Mouse (Mus musculus): ENCODE measurements around the gene Gabpa. TPM values are rescaled to one million over a fixed set of nuclear protein-coding genes. Genes with fewer than 3 reads are reported as not detected.

Gabpa gene
- 45.7 and 46.3 TPM in 2 replicates for polyA plus RNA-seq (2014; fragmentation: Nextera tagmentation; extraction: Ambion mirVana)

DNA sequence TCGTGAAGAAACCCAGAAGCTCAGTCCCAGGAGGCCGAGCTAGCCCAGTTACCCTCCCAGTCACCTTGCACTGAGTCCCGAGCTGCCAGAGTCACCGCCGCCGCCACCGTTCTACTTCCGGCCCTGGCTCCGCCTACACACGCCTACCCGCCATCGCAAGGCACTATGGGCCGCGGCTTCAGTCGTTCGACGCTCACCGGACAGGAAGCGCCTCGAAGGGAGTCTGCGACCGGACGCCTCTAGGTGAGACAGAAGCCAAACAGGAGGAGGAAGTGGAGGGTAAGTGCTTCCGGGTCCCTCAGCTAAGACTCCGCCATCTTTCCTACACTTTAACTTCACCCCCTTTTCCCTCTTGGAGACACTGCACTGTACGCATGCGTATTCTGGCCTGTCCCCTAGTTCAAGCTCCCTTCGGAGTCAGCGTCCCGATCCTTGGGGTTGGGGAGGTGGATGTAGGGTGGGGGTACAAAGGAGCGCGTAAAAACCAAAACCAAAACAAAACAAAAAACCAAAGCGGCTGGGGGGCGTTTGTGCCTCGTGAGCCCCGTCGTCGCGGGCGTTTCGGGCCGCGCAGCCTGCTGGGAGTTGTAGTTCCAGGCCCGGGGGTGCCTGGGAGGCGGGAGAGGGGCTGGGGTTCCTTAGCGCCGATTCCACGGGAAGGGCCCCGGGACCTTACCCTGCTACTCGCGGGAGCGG lies at the start of gene Gabpa:
Gabpa (plus strand) TSS at position 181 of the 696 bp plus-strand sequence.
- Histone ChIP-seq H3K4me1 (replicated peaks; ENCODE audit: control insufficient read depth, insufficient read depth, low read length) (no peaks in the 10 kb centered on the region), H3K9me3 (ENCODE audit: control insufficient read depth, low read length) (no peaks in the 10 kb centered on the region), H3K4me2 (ENCODE audit: low read depth, low read length, severe bottlenecking) (peak within 1 kb of the TSS; percentile 78), H3K36me3 (ENCODE audit: control insufficient read depth, insufficient read depth, low read length) (peaks cover 5% of the 10 kb centered on the region; the same call in 1 of the 2 replicates), H3K4me3 (ENCODE audit: low read depth, low read length) (peak within 1 kb of the TSS; percentile 92), H3K27ac (ENCODE audit: low read depth, low read length) (peak within 1 kb of the TSS; percentile 95), H3K9ac (ENCODE audit: low read length) (peak within 1 kb of the TSS; percentile 98), H3K27me3 (ENCODE audit: control insufficient read depth, insufficient read depth, low read length) (no peaks in the 10 kb centered on the region)
- DNase-seq (ENCODE audit: low spot score), result peak; percentile 94
- peak; percentile 96 for ATAC-seq (replicated peaks; ENCODE audit: low FRiP score)
- WGBS, result under 1% methylated on average over 52 of the region's 52 CpGs

DNA sequence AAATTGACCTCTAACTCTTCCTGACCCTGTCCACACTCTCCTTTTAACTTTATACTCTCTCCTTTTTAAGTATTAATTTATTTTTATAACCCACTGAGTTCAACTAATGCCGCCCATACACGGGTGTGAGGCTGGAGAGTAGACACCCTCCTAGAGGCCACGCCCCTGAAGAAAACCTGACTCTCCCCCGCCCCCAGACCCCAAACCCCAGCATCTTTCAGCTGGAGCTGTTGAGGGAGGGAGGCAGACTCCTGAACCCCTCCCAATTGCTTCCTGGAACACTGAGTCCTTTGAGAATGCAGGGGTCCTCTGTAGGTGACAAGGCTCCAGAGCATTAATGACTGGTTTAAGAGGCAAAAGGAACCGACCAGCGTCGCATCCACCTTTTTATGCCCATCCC lies 49.8 kb upstream of the Gabpa start:
- Histone ChIP-seq H3K4me2 (ENCODE audit: low read depth, low read length, severe bottlenecking) (no peak overlapping the region), H3K36me3 (ENCODE audit: control insufficient read depth, insufficient read depth, low read length) (no peaks in the 10 kb centered on the region; the same call in 1 of the 2 replicates), H3K4me3 (ENCODE audit: low read depth, low read length) (no peak overlapping the region), H3K9me3 (ENCODE audit: control insufficient read depth, low read length) (no peaks in the 10 kb centered on the region), H3K27ac (ENCODE audit: low read depth, low read length) (no peak overlapping the region), H3K4me1 (replicated peaks; ENCODE audit: control insufficient read depth, insufficient read depth, low read length) (no peaks in the 10 kb centered on the region), H3K9ac (ENCODE audit: low read length) (no peak overlapping the region), H3K27me3 (ENCODE audit: control insufficient read depth, insufficient read depth, low read length) (no peaks in the 10 kb centered on the region)
- peak; percentile 60; the same call in 1 of the 2 replicates for ATAC-seq (replicated peaks; ENCODE audit: low FRiP score)
- 10% methylated on average over 7 of the region's 7 CpGs for WGBS
- DNase-seq (ENCODE audit: low spot score), result no peak

DNA sequence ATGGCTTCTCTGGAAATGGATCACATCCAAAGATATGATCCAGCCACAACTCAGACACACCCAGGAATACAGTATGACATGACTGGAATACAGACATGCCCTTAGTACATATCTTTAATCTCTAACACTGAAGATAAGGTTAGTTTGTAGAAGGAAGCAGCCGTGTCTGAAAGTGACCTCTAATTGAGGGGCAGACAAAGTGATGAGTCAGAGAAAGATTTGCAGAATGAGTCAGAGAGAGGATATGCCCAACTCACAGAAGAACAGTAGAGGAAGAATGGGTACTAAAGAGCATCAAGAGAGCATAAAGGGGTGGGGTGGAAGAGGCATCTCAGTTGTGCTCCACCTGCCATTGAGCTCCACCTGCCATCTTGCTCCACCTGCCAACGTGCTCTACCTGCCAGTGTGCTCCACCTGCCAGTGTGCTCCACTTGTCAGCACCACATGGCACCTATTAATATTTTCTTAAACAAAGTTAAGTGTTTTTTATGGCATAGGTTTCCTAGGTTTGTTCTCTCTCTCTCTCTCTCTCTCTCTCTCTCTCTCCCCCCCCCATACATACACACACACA lies 44.0 kb upstream of the Gabpa start:
- Histone ChIP-seq H3K9me3 (ENCODE audit: control insufficient read depth, low read length) (no peaks in the 10 kb centered on the region), H3K4me1 (replicated peaks; ENCODE audit: control insufficient read depth, insufficient read depth, low read length) (no peaks in the 10 kb centered on the region), H3K4me2 (ENCODE audit: low read depth, low read length, severe bottlenecking) (no peak overlapping the region), H3K9ac (ENCODE audit: low read length) (no peak overlapping the region), H3K27me3 (ENCODE audit: control insufficient read depth, insufficient read depth, low read length) (no peaks in the 10 kb centered on the region), H3K4me3 (ENCODE audit: low read depth, low read length) (no peak overlapping the region), H3K36me3 (ENCODE audit: control insufficient read depth, insufficient read depth, low read length) (peaks cover 2% of the 10 kb centered on the region; the same call in 1 of the 2 replicates), H3K27ac (ENCODE audit: low read depth, low read length) (no peak overlapping the region)
- 92% methylated on average over 2 of the region's 2 CpGs for WGBS
- no peak for DNase-seq (ENCODE audit: low spot score)
- no peak for ATAC-seq (replicated peaks; ENCODE audit: low FRiP score)

DNA sequence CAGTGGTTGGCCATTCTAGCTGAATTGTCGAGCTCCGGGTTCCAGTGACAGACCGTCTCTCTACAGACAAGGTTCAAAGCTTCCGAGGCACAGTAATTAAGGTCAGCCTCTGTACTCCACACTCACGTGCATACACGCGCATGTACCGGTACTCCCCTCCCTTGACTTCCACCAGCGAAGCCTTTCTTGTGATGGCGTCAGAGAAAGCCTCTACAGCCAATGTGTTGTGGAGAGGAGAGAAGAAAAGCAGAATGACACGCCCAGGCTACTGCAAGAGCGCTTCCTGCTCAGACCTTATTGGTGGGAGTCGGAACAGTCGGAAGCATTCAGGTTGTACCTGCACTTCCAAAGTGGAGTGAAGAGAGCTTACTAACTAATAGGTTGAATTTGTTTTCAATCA lies 41.3 kb upstream of the Gabpa start:
- WGBS, result 89% methylated on average over 14 of the region's 14 CpGs
- H3K4me3 ChIP-seq (ENCODE audit: low read depth, low read length), result no peak overlapping the region

DNA sequence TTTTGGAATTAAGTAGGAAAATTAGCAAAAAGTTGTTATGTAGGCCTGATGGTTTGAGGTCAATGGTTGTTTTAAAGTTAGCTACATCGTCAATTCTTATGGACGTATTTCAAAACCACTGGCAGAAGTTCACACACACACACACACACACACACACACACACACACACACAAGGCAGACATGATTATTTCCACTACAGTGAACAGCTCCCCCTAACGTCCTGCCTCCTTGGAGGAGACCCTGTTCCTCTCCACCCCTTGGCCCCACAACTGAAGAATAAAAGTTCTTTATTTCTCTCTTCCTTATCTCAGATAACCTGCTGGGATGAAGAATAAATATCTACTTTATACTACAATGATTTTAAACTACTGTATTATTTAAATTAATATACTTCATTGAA lies 39.4 kb upstream of the Gabpa start:
- no peak for DNase-seq (ENCODE audit: low spot score)
- 72% methylated on average over 3 of the region's 3 CpGs for WGBS

More for the DNA sequence above, 41.3 kb upstream of the Gabpa start:
- Histone ChIP-seq H3K4me1 (replicated peaks; ENCODE audit: control insufficient read depth, insufficient read depth, low read length) (no peaks in the 10 kb centered on the region), H3K9ac (ENCODE audit: low read length) (no peak overlapping the region), H3K36me3 (ENCODE audit: control insufficient read depth, insufficient read depth, low read length) (peaks cover 2% of the 10 kb centered on the region; the same call in 1 of the 2 replicates), H3K4me2 (ENCODE audit: low read depth, low read length, severe bottlenecking) (no peak overlapping the region), H3K9me3 (ENCODE audit: control insufficient read depth, low read length) (no peaks in the 10 kb centered on the region), H3K27me3 (ENCODE audit: control insufficient read depth, insufficient read depth, low read length) (no peaks in the 10 kb centered on the region), H3K27ac (ENCODE audit: low read depth, low read length) (no peak overlapping the region)
- DNase-seq (ENCODE audit: low spot score) (no peak), ATAC-seq (replicated peaks; ENCODE audit: low FRiP score) (no peak)

DNA sequence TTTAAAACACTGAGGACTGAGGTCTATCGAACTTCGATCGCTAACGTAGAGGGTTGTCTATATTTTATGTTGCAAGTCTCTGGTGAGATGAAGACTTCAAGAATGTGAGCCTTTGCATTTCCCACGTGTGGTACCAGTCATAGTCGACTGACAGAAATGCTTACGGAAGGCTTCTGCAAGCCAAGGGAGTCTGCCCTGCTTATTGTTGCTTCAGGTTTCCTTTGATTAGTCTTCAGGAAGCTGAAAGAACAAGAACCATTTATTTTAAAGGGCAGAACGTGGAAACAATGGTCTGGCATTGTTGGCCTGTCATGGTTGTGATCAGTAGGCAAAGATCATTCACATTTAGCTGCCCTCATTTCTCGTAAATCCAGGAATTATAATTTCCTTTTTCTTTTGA lies 38.0 kb upstream of the Gabpa start:
- Histone ChIP-seq H3K4me2 (ENCODE audit: low read depth, low read length, severe bottlenecking) (no peak overlapping the region), H3K9me3 (ENCODE audit: control insufficient read depth, low read length) (no peaks in the 10 kb centered on the region), H3K27me3 (ENCODE audit: control insufficient read depth, insufficient read depth, low read length) (no peaks in the 10 kb centered on the region), H3K4me1 (replicated peaks; ENCODE audit: control insufficient read depth, insufficient read depth, low read length) (no peaks in the 10 kb centered on the region), H3K27ac (ENCODE audit: low read depth, low read length) (no peak overlapping the region), H3K9ac (ENCODE audit: low read length) (no peak overlapping the region), H3K4me3 (ENCODE audit: low read depth, low read length) (no peak overlapping the region), H3K36me3 (ENCODE audit: control insufficient read depth, insufficient read depth, low read length) (no peaks in the 10 kb centered on the region; the same call in 1 of the 2 replicates)
- DNase-seq (ENCODE audit: low spot score) (no peak), ATAC-seq (replicated peaks; ENCODE audit: low FRiP score) (no peak)
- WGBS, result 79% methylated on average over 9 of the region's 9 CpGs

More for the DNA sequence above, 39.4 kb upstream of the Gabpa start:
- H3K27me3 ChIP-seq (ENCODE audit: control insufficient read depth, insufficient read depth, low read length), result no peaks in the 10 kb centered on the region
- no peak overlapping the region for H3K9ac ChIP-seq (ENCODE audit: low read length)
- no peak for ATAC-seq (replicated peaks; ENCODE audit: low FRiP score)
- H3K4me2 ChIP-seq (ENCODE audit: low read depth, low read length, severe bottlenecking), result no peak overlapping the region
- peaks cover 2% of the 10 kb centered on the region; the same call in 1 of the 2 replicates for H3K36me3 ChIP-seq (ENCODE audit: control insufficient read depth, insufficient read depth, low read length)
- H3K27ac ChIP-seq (ENCODE audit: low read depth, low read length), result no peak overlapping the region
- H3K4me3 ChIP-seq (ENCODE audit: low read depth, low read length), result no peak overlapping the region
- no peaks in the 10 kb centered on the region for H3K4me1 ChIP-seq (replicated peaks; ENCODE audit: control insufficient read depth, insufficient read depth, low read length)
- no peaks in the 10 kb centered on the region for H3K9me3 ChIP-seq (ENCODE audit: control insufficient read depth, low read length)

DNA sequence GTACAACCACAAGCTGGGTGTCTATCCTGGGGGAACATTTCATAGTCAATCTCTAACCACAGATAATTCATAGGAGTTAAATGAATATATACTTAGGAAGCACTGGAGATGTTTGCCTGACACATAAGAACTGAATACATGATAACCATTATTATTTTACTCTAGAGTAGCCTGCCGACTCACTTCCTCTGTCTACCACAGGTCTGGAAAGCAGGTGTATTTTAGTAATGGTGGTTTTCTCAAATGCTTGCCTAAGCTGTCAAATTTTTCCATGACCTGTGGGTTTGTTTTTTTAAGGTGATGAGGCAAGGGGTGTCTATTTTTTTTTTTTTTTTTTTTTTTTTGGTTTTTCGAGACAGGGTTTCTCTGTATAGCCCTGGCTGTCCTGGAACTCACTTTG lies 34.7 kb upstream of the Gabpa start:
- no peak overlapping the region for H3K4me2 ChIP-seq (ENCODE audit: low read depth, low read length, severe bottlenecking)
- no peaks in the 10 kb centered on the region for H3K4me1 ChIP-seq (replicated peaks; ENCODE audit: control insufficient read depth, insufficient read depth, low read length)
- no peak overlapping the region for H3K27ac ChIP-seq (ENCODE audit: low read depth, low read length)
- no peaks in the 10 kb centered on the region; the same call in 1 of the 2 replicates for H3K36me3 ChIP-seq (ENCODE audit: control insufficient read depth, insufficient read depth, low read length)
- WGBS, result 100% methylated on average over 1 of the region's 2 CpGs
- no peak overlapping the region for H3K9ac ChIP-seq (ENCODE audit: low read length)
- no peak overlapping the region for H3K4me3 ChIP-seq (ENCODE audit: low read depth, low read length)
- no peaks in the 10 kb centered on the region for H3K27me3 ChIP-seq (ENCODE audit: control insufficient read depth, insufficient read depth, low read length)
- H3K9me3 ChIP-seq (ENCODE audit: control insufficient read depth, low read length), result no peaks in the 10 kb centered on the region
- ATAC-seq (replicated peaks; ENCODE audit: low FRiP score) (no peak), DNase-seq (ENCODE audit: low spot score) (no peak)

DNA sequence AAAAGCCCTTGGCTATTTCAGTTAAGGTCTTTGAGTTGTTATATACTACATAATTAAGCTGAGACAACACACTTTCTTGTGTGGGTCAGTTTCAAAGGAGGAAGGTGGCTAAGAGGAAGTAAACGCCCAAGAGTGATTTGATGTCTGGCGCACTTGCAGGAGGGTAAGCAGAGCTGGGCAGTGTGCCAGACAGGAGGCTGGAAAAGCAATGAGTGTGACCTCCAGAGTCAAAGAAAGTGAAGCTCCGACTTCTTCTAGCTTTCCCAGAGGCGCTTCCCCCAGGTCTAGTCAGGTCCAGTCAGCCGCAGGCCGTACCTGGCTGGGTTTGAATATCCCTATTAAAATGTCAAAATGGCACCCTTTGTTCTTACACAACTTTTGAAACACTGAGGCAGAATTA lies 32.5 kb upstream of the Gabpa start:
- no peak overlapping the region for H3K27ac ChIP-seq (ENCODE audit: low read depth, low read length)
- 85% methylated on average over 6 of the region's 6 CpGs for WGBS
- H3K9me3 ChIP-seq (ENCODE audit: control insufficient read depth, low read length), result no peaks in the 10 kb centered on the region
- no peaks in the 10 kb centered on the region for H3K27me3 ChIP-seq (ENCODE audit: control insufficient read depth, insufficient read depth, low read length)
- no peak overlapping the region for H3K9ac ChIP-seq (ENCODE audit: low read length)
- peaks cover 2% of the 10 kb centered on the region; the same call in 1 of the 2 replicates for H3K36me3 ChIP-seq (ENCODE audit: control insufficient read depth, insufficient read depth, low read length)
- no peak for ATAC-seq (replicated peaks; ENCODE audit: low FRiP score)
- H3K4me1 ChIP-seq (replicated peaks; ENCODE audit: control insufficient read depth, insufficient read depth, low read length), result no peaks in the 10 kb centered on the region
- DNase-seq (ENCODE audit: low spot score), result no peak
- no peak overlapping the region for H3K4me3 ChIP-seq (ENCODE audit: low read depth, low read length)
- no peak overlapping the region for H3K4me2 ChIP-seq (ENCODE audit: low read depth, low read length, severe bottlenecking)

All from forebrain, embryonic 11.5 days (tissue).